Mouse (Mus musculus) heart, postnatal 0 days (tissue): ENCODE results near the gene Sqor.

Experiments used
- CTCF ChIP-seq: IDR thresholded peaks from 2 replicates; pipeline ENCODE4 v1.5.1; 2016; ENCODE audit warnings: antibody characterized with exemption, control low read depth, low read depth
- EP300 ChIP-seq: IDR thresholded peaks from 2 replicates; pipeline ENCODE4 v1.6.1; 2016; ENCODE audit warnings: antibody characterized with exemption, low read depth

GRCm38 (mm10) chr2:122786167-122786566, 21.1 kb downstream of the Sqor start:
- TF ChIP-seq CTCF, result no peak
- no peak for TF ChIP-seq EP300
